In genomic region chr12:43963973-43964372, GRCm38 (mm10) we compare ENCODE assay signal across 22 mouse cellular contexts.
A peak's percentile ranks its signal among the peaks of the same experiment; 100 is the strongest.
DNase-seq lines count a peak whose midpoint lies in the region; ATAC-seq and TF ChIP-seq lines count a peak whose summit lies in the region.
"Had no signal": no experiment of that assay in that cellular context is flagged by ENCODE, and none has a peak within 500 bp of the region (broad histone marks: within the 10 kb centered on the region; RNA-seq: fewer than 3 reads in every experiment).

No protein-coding gene starts in this region.

- no peak for TF ChIP-seq RAD21 in MEL (IDR thresholded peaks at IDR 0.05; ENCODE audit: low read depth, low read length)

- no peak overlapping the region for H3K4me2 ChIP-seq in hindbrain, embryonic 14.5 days (replicated peaks)
- H3K4me2 ChIP-seq: embryonic facial prominence, embryonic 13.5 days; forebrain, embryonic 15.5 days; heart, embryonic 15.5 days; hindbrain, embryonic 15.5 days; intestine, embryonic 15.5 days; liver, embryonic 12.5 days; midbrain, embryonic 15.5 days had no signal

- intact Hi-C loops in left cerebral cortex, postnatal 4 days (cut with DNase I), result no loop called here

- no peak overlapping the region for H3K9ac ChIP-seq in MEL (ENCODE audit: control insufficient read depth, low read depth, low read length, poor library complexity, severe bottlenecking)
- no peak overlapping the region for H3K9ac ChIP-seq in hindbrain, embryonic 14.5 days
- H3K9ac ChIP-seq: embryonic facial prominence, embryonic 13.5 days; forebrain, embryonic 15.5 days; heart, embryonic 15.5 days; hindbrain, embryonic 15.5 days; intestine, embryonic 15.5 days; liver, embryonic 12.5 days; midbrain, embryonic 15.5 days had no signal

- peak; percentile 23 to 35 for DNase-seq in cerebellum, postnatal 14 days
- no peak for DNase-seq in cerebellum, postnatal 36 days
- DNase-seq in left cerebral cortex, postnatal 4 days, result peak; percentile 3
- no peak for DNase-seq in left cerebral cortex, adult 9 months (ENCODE audit: low spot score in 2 of 2)
- DNase-seq in 3T3-L1 (ENCODE audit: low read depth, low spot score) (peak; percentile 3), MEL (ENCODE audit: low read depth, low spot score) (peak; percentile 23)
- DNase-seq in hindbrain, embryonic 14.5 days (ENCODE audit: low spot score), result no peak
- DNase-seq: adrenal gland, postnatal 25 days; cerebellum, adult 11-12 months; heart, postnatal 36 days; lung, adult 18-20 months; thymus, adult 2 months; thymus, postnatal 4 days had no signal

- no peaks in the 10 kb centered on the region for H3K36me3 ChIP-seq in MEL (ENCODE audit: control insufficient read depth in 1 of 2, insufficient read depth in 2 of 2, low read length in 2 of 2)
- H3K36me3 ChIP-seq in hindbrain, embryonic 14.5 days (replicated peaks; ENCODE audit: control insufficient read depth, insufficient read depth), result no peaks in the 10 kb centered on the region
- H3K36me3 ChIP-seq: embryonic facial prominence, embryonic 13.5 days; forebrain, embryonic 15.5 days; heart, embryonic 15.5 days; hindbrain, embryonic 15.5 days; intestine, embryonic 15.5 days; liver, embryonic 12.5 days; midbrain, embryonic 15.5 days had no signal

- no peak overlapping the region for H3K27ac ChIP-seq in MEL (ENCODE audit: control insufficient read depth, low read depth, low read length)
- no peak overlapping the region for H3K27ac ChIP-seq in hindbrain, embryonic 14.5 days
- H3K27ac ChIP-seq: embryonic facial prominence, embryonic 13.5 days; forebrain, embryonic 15.5 days; heart, embryonic 15.5 days; hindbrain, embryonic 15.5 days; intestine, embryonic 15.5 days; left cerebral cortex, adult 2 months; liver, embryonic 12.5 days; midbrain, embryonic 15.5 days; stomach, postnatal 0 days had no signal

- H3K27me3 ChIP-seq in MEL (ENCODE audit: control insufficient read depth in 1 of 2, insufficient read depth in 2 of 2, low read length in 2 of 2), result no peaks in the 10 kb centered on the region
- H3K27me3 ChIP-seq in hindbrain, embryonic 14.5 days (ENCODE audit: control insufficient read depth, insufficient read depth, low read length), result no peaks in the 10 kb centered on the region
- H3K27me3 ChIP-seq: embryonic facial prominence, embryonic 13.5 days; forebrain, embryonic 15.5 days; heart, embryonic 15.5 days; hindbrain, embryonic 15.5 days; intestine, embryonic 15.5 days; liver, embryonic 12.5 days; midbrain, embryonic 15.5 days had no signal

- no peaks in the 10 kb centered on the region for H3K79me2 ChIP-seq in MEL (ENCODE audit: control insufficient read depth, insufficient read depth, low read length, poor library complexity)

- H3K4me1 ChIP-seq in MEL (ENCODE audit: control insufficient read depth in 1 of 2, insufficient read depth in 2 of 2, low read length in 2 of 2), result no peaks in the 10 kb centered on the region
- no peaks in the 10 kb centered on the region for H3K4me1 ChIP-seq in hindbrain, embryonic 14.5 days (replicated peaks; ENCODE audit: control insufficient read depth, insufficient read depth, low read length)
- H3K4me1 ChIP-seq: embryonic facial prominence, embryonic 13.5 days; forebrain, embryonic 15.5 days; heart, embryonic 15.5 days; hindbrain, embryonic 15.5 days; intestine, embryonic 15.5 days; liver, embryonic 12.5 days; midbrain, embryonic 15.5 days had no signal

- ATAC-seq in hindbrain, embryonic 14.5 days (ENCODE audit: low FRiP score), result no peak
- ATAC-seq: forebrain, embryonic 15.5 days; intestine, embryonic 15.5 days; liver, embryonic 12.5 days; midbrain, embryonic 15.5 days had no signal

- TF ChIP-seq EP300 in MEL (IDR thresholded peaks at IDR 0.05; ENCODE audit: low read depth in 1 of 2, low read length in 2 of 2), result peak in 1 of 2 experiments; percentile 54; a peak in 1 of 4 replicates

- 58% methylated on average over 1 of the region's 1 CpGs for WGBS in hindbrain, embryonic 14.5 days

- no peak for TF ChIP-seq CTCF in MEL (IDR thresholded peaks at IDR 0.05 in 2 of 3, conservative IDR thresholded peaks at IDR 0.05 in 1 of 3; ENCODE audit: control insufficient read depth in 1 of 3, insufficient read depth in 1 of 3, low read depth in 2 of 3, low read length in 3 of 3, poor library complexity in 1 of 3, severe bottlenecking in 1 of 3)

- no peak overlapping the region for H3K4me3 ChIP-seq in MEL (ENCODE audit: control insufficient read depth in 1 of 2, insufficient read depth in 1 of 2, low read depth in 2 of 2, low read length in 2 of 2)
- H3K4me3 ChIP-seq in hindbrain, embryonic 14.5 days (replicated peaks; ENCODE audit: low read length), result no peak overlapping the region
- H3K4me3 ChIP-seq: embryonic facial prominence, embryonic 13.5 days; forebrain, embryonic 15.5 days; heart, embryonic 15.5 days; hindbrain, embryonic 15.5 days; intestine, embryonic 15.5 days; left cerebral cortex, adult 2 months; liver, embryonic 12.5 days; midbrain, embryonic 15.5 days had no signal

- no peak for TF ChIP-seq POLR2A in MEL (IDR thresholded peaks at IDR 0.05; ENCODE audit: control insufficient read depth in 1 of 2, insufficient read depth in 1 of 2, low read depth in 1 of 2, low read length in 2 of 2, poor library complexity in 1 of 2)

- H3K9me3 ChIP-seq in MEL (replicated peaks; ENCODE audit: insufficient read depth, low read length), result no peaks in the 10 kb centered on the region
- no peaks in the 10 kb centered on the region for H3K9me3 ChIP-seq in hindbrain, embryonic 14.5 days (ENCODE audit: control insufficient read depth, low read length)
- H3K9me3 ChIP-seq: embryonic facial prominence, embryonic 13.5 days; forebrain, embryonic 15.5 days; heart, embryonic 15.5 days; hindbrain, embryonic 15.5 days; intestine, embryonic 15.5 days; midbrain, embryonic 15.5 days had no signal

TF ChIP-seq in MEL, 35 proteins besides CTCF, POLR2A, EP300 and RAD21:
- TF ChIP-seq GATA1 (IDR thresholded peaks at IDR 0.05; ENCODE audit: low read depth, low read length) (no peak), ETS1 (IDR thresholded peaks at IDR 0.05; ENCODE audit: low read depth, low read length) (0 out of 2 replicates have a peak, but pooled peaks have one; percentile 18)
TF ChIP-seq in MEL: peak in this region for 1.

Comparison
In these comparisons a context has a peak if more than half of its experiments do, and no peak if none do; other contexts are left out.
1. DNase-seq: peak in cerebellum, postnatal 14 days (2 of 2), left cerebral cortex, postnatal 4 days (single experiment), 3T3-L1 (single experiment) and MEL (single experiment); none in cerebellum, postnatal 36 days (0 of 2), left cerebral cortex, adult 9 months (0 of 2) and hindbrain, embryonic 14.5 days (single experiment).